ENCODE assay signal across 8 mouse cellular contexts in genomic region chr1:93272409-93272821, GRCm38 (mm10). TPM values are rescaled to one million over a fixed set of nuclear protein-coding genes. Genes with fewer than 3 reads are reported as not detected.
DNase-seq lines count a peak whose midpoint lies in the region; ATAC-seq lines count a peak whose summit lies in the region.

No protein-coding gene starts in this region.

- H3K9ac ChIP-seq in hindbrain, embryonic 12.5 days = no peak overlapping the region

- ATAC-seq in hindbrain, embryonic 12.5 days (ENCODE audit: low FRiP score) = peak; percentile 40
- peak; percentile 97 for ATAC-seq in megakaryocyte progenitor cell, adult 5-6 weeks (replicated peaks; ENCODE audit: poor library complexity)

- no peaks in the 10 kb centered on the region for H3K9me3 ChIP-seq in hindbrain, embryonic 12.5 days (replicated peaks)

- H3K4me3 ChIP-seq in hindbrain, embryonic 12.5 days = 0 out of 2 replicates have a peak overlapping the region, but pooled peaks have one; percentile 9

- no peaks in the 10 kb centered on the region for H3K36me3 ChIP-seq in hindbrain, embryonic 12.5 days

- H3K27me3 ChIP-seq in hindbrain, embryonic 12.5 days = no peaks in the 10 kb centered on the region; the same call in none of the 2 replicates

- H3K4me1 ChIP-seq in hindbrain, embryonic 12.5 days = peaks cover 3% of the 10 kb centered on the region; the same call in 1 of the 2 replicates

- H3K4me2 ChIP-seq in hindbrain, embryonic 12.5 days (replicated peaks) = peak overlapping the region; percentile 38

- DNase-seq in ovary, postnatal 36 days (ENCODE audit: low spot score) = peak; percentile 53
- DNase-seq in ovary, postnatal 10 days (ENCODE audit: low spot score) = no peak
- DNase-seq in adrenal gland, postnatal 36 days = peak; percentile 58 to 72
- DNase-seq in thymus, postnatal 4 days = peak; percentile 85
- no peak for DNase-seq in right cerebral cortex, postnatal 10 days (ENCODE audit: low spot score in 2 of 2)
- no peak for DNase-seq in left cerebral cortex, adult 18-20 months (ENCODE audit: low spot score in 2 of 2)

- 5% methylated on average over 16 of the region's 16 CpGs for WGBS in hindbrain, embryonic 12.5 days

- no peak overlapping the region for H3K27ac ChIP-seq in hindbrain, embryonic 12.5 days

RNA-seq across cellular contexts. Expression of gene Mterf4, which starts 33.3 kb away (rescaled TPM):
- total RNA-seq in adrenal gland, postnatal 36 days (2021) = 10 to 100 TPM; 23.0 to 24.9 TPM
- 34.9 and 37.2 TPM in 2 replicates for polyA plus RNA-seq in hindbrain, embryonic 12.5 days (2016; fragmentation: Nextera tagmentation; extraction: Ambion mirVana)
- total RNA-seq in megakaryocyte progenitor cell, adult 5-6 weeks (2015) = 11.3 and 13.1 TPM in 2 replicates
- 24.4 and 27.6 TPM in 2 replicates for total RNA-seq in megakaryocyte progenitor cell, adult 5-6 weeks (2017)
- 10 to 100 TPM; 18.0 to 19.3 TPM for total RNA-seq in left cerebral cortex, adult 18-20 months (2021)

RNA-seq across cellular contexts. Expression of gene Sned1, which starts 36.8 kb away (rescaled TPM):
- total RNA-seq in adrenal gland, postnatal 36 days (2021) = 10 to 100 TPM; 15.5 to 18.3 TPM
- 15.2 and 16.2 TPM in 2 replicates for polyA plus RNA-seq in hindbrain, embryonic 12.5 days (2016; fragmentation: Nextera tagmentation; extraction: Ambion mirVana)
- total RNA-seq in megakaryocyte progenitor cell, adult 5-6 weeks (2015) = 0.44 and 3.2 TPM in 2 replicates
- total RNA-seq in megakaryocyte progenitor cell, adult 5-6 weeks (2017) = 0.14 and 0.17 TPM in 2 replicates
- total RNA-seq in left cerebral cortex, adult 18-20 months (2021) = 1 to 10 TPM; 7.8 to 8.2 TPM

Comparison
In these comparisons a context has a peak if more than half of its experiments do, and no peak if none do; other contexts are left out.
1. DNase-seq: peak in ovary, postnatal 36 days (single experiment), adrenal gland, postnatal 36 days (2 of 2) and thymus, postnatal 4 days (single experiment); none in ovary, postnatal 10 days (single experiment), right cerebral cortex, postnatal 10 days (0 of 2) and left cerebral cortex, adult 18-20 months (0 of 2).